Mouse (Mus musculus) lung, adult 2 months (tissue): ENCODE data around the gene Ttc39d.

Source experiments
- CTCF ChIP-seq: fragments of 200-500 bp; IDR thresholded peaks from 2 replicates; pipeline ENCODE4 v1.5.1; 2011; ENCODE audit warnings: mild to moderate bottlenecking, low read length, control low read depth; ENCODE audit not compliant: insufficient read depth
- POLR2A ChIP-seq: fragments of 200-500 bp; IDR thresholded peaks from 2 replicates; pipeline ENCODE4 v1.6.1; 2011; ENCODE audit warnings: low read depth, mild to moderate bottlenecking, control low read depth, low read length, borderline replicate concordance; ENCODE audit errors: extremely low read depth

GRCm38 (mm10) chr17:80174699-80175385 lies 32.4 kb upstream of the Ttc39d start:
- no peak for TF ChIP-seq CTCF
- no peak for TF ChIP-seq POLR2A
